Mouse (Mus musculus): ENCODE results near the gene Art4. TPM values are rescaled to one million over a fixed set of nuclear protein-coding genes. Genes with fewer than 3 reads are reported as not detected.

The Art4 gene
- total RNA-seq, 2 experiments from 2014 or later = 0.10 to 0.11 TPM

GRCm38 (mm10) chr6:136811196-136811595 lies 46.3 kb downstream of the Art4 start:
- no peak overlapping the region for H3K27ac ChIP-seq
- intact Hi-C loops (cut with DNase I) = no loop called here
- no peak for DNase-seq
- H3K4me3 ChIP-seq = no peak overlapping the region
- TF ChIP-seq CTCF (IDR thresholded peaks at IDR 0.05) = no peak

GRCm38 (mm10) chr6:136809673-136810072 lies 47.9 kb downstream of the Art4 start:
- peak overlapping the region; percentile 93 for H3K4me3 ChIP-seq
- TF ChIP-seq CTCF (IDR thresholded peaks at IDR 0.05) = no peak
- H3K27ac ChIP-seq = no peak overlapping the region
- DNase-seq = no peak
- intact Hi-C loops (cut with DNase I) = loop anchor here (10.0 kb wide), 1 partner anchor 265 kb away; no protein-coding TSS in a partner anchor

GRCm38 (mm10) chr6:136809077-136809476 lies 48.5 kb downstream of the Art4 start:
- intact Hi-C loops (cut with DNase I) = loop anchor here (10.0 kb wide), 1 partner anchor 264 kb away; no protein-coding TSS in a partner anchor
- peak; percentile 52 for DNase-seq
- Histone ChIP-seq H3K27ac (peak overlapping the region; percentile 90), H3K4me3 (peak overlapping the region; percentile 93)
- TF ChIP-seq CTCF (IDR thresholded peaks at IDR 0.05) = no peak

- DNase-seq = no peak
- Histone ChIP-seq H3K27ac (peak overlapping the region; percentile 90), H3K4me3 (peak overlapping the region; percentile 93)
- no peak for TF ChIP-seq CTCF (IDR thresholded peaks at IDR 0.05)
- intact Hi-C loops (cut with DNase I) = loop anchor here (10.0 kb wide), 1 partner anchor 264 kb away; no protein-coding TSS in a partner anchor
Observed at GRCm38 (mm10) chr6:136808631-136809046, 48.9 kb downstream of the Art4 start.

GRCm38 (mm10) chr6:136808014-136808417 lies 49.5 kb downstream of the Art4 start, which contains the start of gene H2afj:
Gene H2afj (plus strand): TSS chr6:136808244.
- Histone ChIP-seq H3K4me3 (peak within 1 kb of the TSS; percentile 93), H3K27ac (peak within 1 kb of the TSS; percentile 90)
- no peak for TF ChIP-seq CTCF (IDR thresholded peaks at IDR 0.05)
- DNase-seq = peak; percentile 99
- intact Hi-C loops (cut with DNase I) = loop anchor here (10.0 kb wide), 1 partner anchor 263 kb away; no protein-coding TSS in a partner anchor

GRCm38 (mm10) chr6:136807395-136808013 lies 50.0 kb downstream of the Art4 start:
- no peak for TF ChIP-seq CTCF (IDR thresholded peaks at IDR 0.05)
- Histone ChIP-seq H3K27ac (peak overlapping the region; percentile 90), H3K4me3 (peak overlapping the region; percentile 93)
- no peak for DNase-seq
- intact Hi-C loops (cut with DNase I) = loop anchor here (10.0 kb wide), 1 partner anchor 263 kb away; no protein-coding TSS in a partner anchor

- DNase-seq = no peak
- no peak overlapping the region for H3K4me3 ChIP-seq
- TF ChIP-seq CTCF (IDR thresholded peaks at IDR 0.05) = no peak
- H3K27ac ChIP-seq = no peak overlapping the region
- intact Hi-C loops (cut with DNase I) = loop anchor here (10.0 kb wide), 1 partner anchor 262 kb away; no protein-coding TSS in a partner anchor
Observed at GRCm38 (mm10) chr6:136806819-136807218, 50.7 kb downstream of the Art4 start.

- peak overlapping the region; percentile 98 for H3K27ac ChIP-seq
- no peak for TF ChIP-seq CTCF (IDR thresholded peaks at IDR 0.05)
- no peak for DNase-seq
- intact Hi-C loops (cut with DNase I) = loop anchor here (10.0 kb wide), 1 partner anchor 261 kb away; no protein-coding TSS in a partner anchor
- no peak overlapping the region for H3K4me3 ChIP-seq
Observed at GRCm38 (mm10) chr6:136805409-136805775, 52.1 kb downstream of the Art4 start.

- Histone ChIP-seq H3K4me3 (peak overlapping the region; percentile 74), H3K27ac (peak overlapping the region; percentile 98)
- no peak for TF ChIP-seq CTCF (IDR thresholded peaks at IDR 0.05)
- no peak for DNase-seq
- intact Hi-C loops (cut with DNase I) = loop anchor here (1.0 to 10.0 kb wide), 2 partner anchors 22 to 260 kb away; partner anchors contain the start of gene BC049715
Observed at GRCm38 (mm10) chr6:136804705-136805408, 52.7 kb downstream of the Art4 start.

- Histone ChIP-seq H3K4me3 (peak within 1 kb of the TSS; percentile 74), H3K27ac (peak within 1 kb of the TSS; percentile 98)
- peak; percentile 94 for DNase-seq
- TF ChIP-seq CTCF (IDR thresholded peaks at IDR 0.05) = no peak
- intact Hi-C loops (cut with DNase I) = loop anchor here (1.0 to 10.0 kb wide), 2 partner anchors 23 to 259 kb away; partner anchors contain the start of gene BC049715
Observed at GRCm38 (mm10) chr6:136803739-136804633, 53.5 kb downstream of the Art4 start, which contains the start of gene Hist4h4. Gene Hist4h4 (minus strand): TSS chr6:136804415.

GRCm38 (mm10) chr6:136803093-136803738 lies 54.3 kb downstream of the Art4 start:
- TF ChIP-seq CTCF (IDR thresholded peaks at IDR 0.05) = no peak
- intact Hi-C loops (cut with DNase I) = loop anchor here (10.0 kb wide), 1 partner anchor 258 kb away; no protein-coding TSS in a partner anchor
- H3K27ac ChIP-seq = peak overlapping the region; percentile 98
- DNase-seq = no peak
- peak overlapping the region; percentile 74 for H3K4me3 ChIP-seq

Measured in gastrocnemius, adult 2 months (tissue).